Mouse (Mus musculus) cerebellum, postnatal 14 days (tissue): ENCODE results near the gene Kiss1r.

Source experiments
- DNase-seq, 2 experiments: peaks; one replicate each; pipeline ENCODE4 v3.0.0; 2021; ENCODE audit warnings: mixed read lengths in 2 of 2

Gene Kiss1r

GRCm38 (mm10) chr10:79971183-79971497 lies 54.4 kb downstream of the Kiss1r start:
- no peak for DNase-seq
